Mouse (Mus musculus): ENCODE measurements around the gene Tecpr2. TPM values are rescaled to one million over a fixed set of nuclear protein-coding genes. Genes with fewer than 3 reads are reported as not detected.

Tecpr2 gene
- polyA plus RNA-seq, 1 experiment from 2014 or later: 1.7 TPM

DNA sequence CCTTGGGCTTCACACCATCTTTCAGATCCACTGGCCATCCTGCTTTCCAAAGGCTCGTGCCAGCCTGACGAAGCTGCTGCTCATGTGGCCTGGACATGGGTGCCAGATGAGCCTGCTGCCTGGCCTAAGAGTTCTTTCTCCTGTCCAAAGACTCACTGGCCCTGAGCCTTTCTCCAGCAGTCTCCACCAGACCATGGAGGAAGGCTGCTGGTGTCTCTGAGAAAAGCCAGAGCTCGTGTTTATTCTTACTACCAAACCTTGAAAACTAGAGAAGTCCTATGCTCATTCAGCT is 59.8 kb downstream of the Tecpr2 start:
- Histone ChIP-seq H3K27ac (peak overlapping the region; percentile 47; the same call in 1 of the 2 replicates), H3K9me3 (replicated peaks) (no peaks in the 10 kb centered on the region), H3K9ac (0 out of 2 replicates have a peak overlapping the region, but pooled peaks have one; percentile 29), H3K36me3 (peaks cover 37% of the 10 kb centered on the region), H3K4me3 (replicated peaks) (no peak overlapping the region), H3K4me2 (no peak overlapping the region), H3K4me1 (replicated peaks) (peaks cover 49% of the 10 kb centered on the region), H3K27me3 (no peaks in the 10 kb centered on the region)
- no peak for DNase-seq
- WGBS (ENCODE audit: insufficient replicate concordance): 82% methylated on average over 3 of the region's 3 CpGs
- ATAC-seq (ENCODE audit: low read depth): no peak

DNA sequence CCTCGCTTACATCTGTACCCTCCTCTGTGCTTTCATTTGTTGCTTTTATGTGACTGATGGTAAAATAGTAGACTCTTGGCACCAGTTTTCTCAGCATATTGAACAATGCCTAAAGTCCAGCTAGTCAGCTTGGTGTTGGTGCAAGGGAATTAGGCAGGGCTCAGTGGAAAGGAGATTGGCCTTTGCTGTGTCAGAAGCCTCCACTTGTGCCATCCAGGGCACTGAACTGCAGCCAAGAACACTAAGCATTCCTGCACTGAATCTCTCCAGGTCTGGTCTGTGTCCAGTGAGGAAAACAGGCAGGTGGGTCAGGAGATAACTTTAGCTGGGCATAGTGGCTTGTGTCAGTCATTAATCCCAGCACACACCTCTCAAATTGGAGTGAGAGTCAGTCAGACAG is 60.3 kb downstream of the Tecpr2 start:
- Histone ChIP-seq H3K4me2 (no peak overlapping the region), H3K4me1 (replicated peaks) (peaks cover 55% of the 10 kb centered on the region), H3K4me3 (replicated peaks) (no peak overlapping the region), H3K27ac (no peak overlapping the region; the same call in 1 of the 2 replicates), H3K9me3 (replicated peaks) (no peaks in the 10 kb centered on the region), H3K27me3 (no peaks in the 10 kb centered on the region), H3K36me3 (peaks cover 36% of the 10 kb centered on the region), H3K9ac (no peak overlapping the region)
- DNase-seq: no peak
- no peak for ATAC-seq (ENCODE audit: low read depth)
- WGBS (ENCODE audit: insufficient replicate concordance): 94% methylated on average over 1 of the region's 1 CpGs

DNA sequence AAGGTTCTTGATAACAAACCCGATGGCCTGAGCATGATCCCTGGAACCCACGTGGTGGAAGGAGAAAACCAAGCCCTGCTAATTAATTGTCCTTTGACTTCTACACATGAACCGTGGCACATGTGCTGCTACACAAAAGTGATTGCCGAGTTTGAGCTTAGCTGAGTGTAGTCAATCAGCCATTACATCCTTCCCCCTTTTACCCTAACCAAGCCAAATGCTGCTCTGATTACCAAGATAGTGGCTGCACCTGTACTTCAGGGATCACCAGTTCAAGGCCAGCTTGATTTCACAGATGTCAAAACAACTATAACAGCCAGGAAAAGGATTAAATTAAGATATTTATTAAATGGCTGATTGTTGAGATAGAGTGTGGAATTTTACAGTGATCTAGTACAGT is 61.1 kb downstream of the Tecpr2 start:
- Histone ChIP-seq H3K4me3 (replicated peaks) (no peak overlapping the region), H3K4me2 (no peak overlapping the region), H3K9me3 (replicated peaks) (no peaks in the 10 kb centered on the region), H3K9ac (no peak overlapping the region), H3K27me3 (no peaks in the 10 kb centered on the region), H3K4me1 (replicated peaks) (peaks cover 58% of the 10 kb centered on the region), H3K36me3 (peaks cover 35% of the 10 kb centered on the region), H3K27ac (no peak overlapping the region)
- no peak for DNase-seq
- WGBS (ENCODE audit: insufficient replicate concordance): 78% methylated on average over 4 of the region's 4 CpGs
- ATAC-seq (ENCODE audit: low read depth): no peak

DNA sequence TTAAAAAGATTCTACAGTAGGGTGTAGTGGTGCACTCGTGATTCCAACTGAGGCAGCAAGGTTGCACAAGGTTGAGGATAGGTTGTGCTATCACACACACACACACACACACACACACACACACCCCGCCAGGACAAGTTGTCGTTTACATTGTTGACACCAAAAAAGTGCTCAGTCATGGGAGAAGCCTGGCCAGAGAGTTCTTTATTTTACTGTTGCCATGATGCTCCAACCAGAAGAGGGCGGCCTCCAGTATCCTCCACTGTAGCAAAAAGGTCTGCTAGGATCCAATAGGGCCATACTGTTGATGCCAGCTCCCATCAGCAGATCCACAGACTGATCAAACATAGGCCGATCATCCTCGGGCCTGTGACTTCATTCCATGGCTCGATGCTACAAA is 62.2 kb downstream of the Tecpr2 start:
- 60% methylated on average over 7 of the region's 7 CpGs for WGBS (ENCODE audit: insufficient replicate concordance)
- H3K27ac ChIP-seq: peak overlapping the region; percentile 90
- H3K9ac ChIP-seq: peak overlapping the region; percentile 14; the same call in 1 of the 2 replicates
- H3K36me3 ChIP-seq: peaks cover 33% of the 10 kb centered on the region
- peak; percentile 51 for DNase-seq
- H3K4me1 ChIP-seq (replicated peaks): peaks cover 58% of the 10 kb centered on the region
- no peaks in the 10 kb centered on the region for H3K27me3 ChIP-seq
- peak; percentile 73 for ATAC-seq (ENCODE audit: low read depth)
- no peak overlapping the region for H3K4me2 ChIP-seq
- H3K4me3 ChIP-seq (replicated peaks): no peak overlapping the region
- no peaks in the 10 kb centered on the region for H3K9me3 ChIP-seq (replicated peaks)

DNA sequence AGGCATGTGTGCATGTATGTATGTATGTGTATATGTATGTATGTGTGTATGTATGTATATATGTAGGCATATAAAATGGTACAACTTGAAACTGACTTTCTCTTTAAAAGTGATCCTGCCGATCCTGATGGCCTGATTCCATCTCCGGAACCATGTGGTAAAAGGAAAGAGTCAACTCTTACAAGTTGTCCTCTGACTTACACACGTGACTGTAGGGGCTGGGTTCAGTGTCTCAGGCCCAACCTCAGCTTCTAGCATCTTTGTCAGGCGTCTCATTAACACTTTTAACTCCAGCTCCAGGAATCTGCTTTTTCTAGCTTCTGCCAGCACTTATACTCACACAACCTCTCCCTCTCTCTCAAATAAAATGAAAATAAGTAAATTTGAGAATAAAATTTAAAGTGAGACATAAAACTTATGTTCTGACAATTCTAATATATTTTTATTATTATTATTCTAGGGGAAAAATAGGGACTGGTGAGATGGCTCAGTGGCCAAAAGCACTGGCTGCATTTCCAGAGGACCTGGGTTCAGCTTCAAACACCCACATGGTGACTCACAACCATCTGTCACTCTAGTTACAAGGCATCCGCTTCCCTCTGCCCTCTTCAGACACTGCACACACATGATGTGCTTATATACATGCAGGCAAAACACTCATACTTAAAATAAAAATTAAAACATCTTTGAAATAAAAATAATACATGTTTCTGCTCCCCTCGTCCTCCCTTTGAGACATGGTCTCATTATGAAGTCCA is 63.7 kb downstream of the Tecpr2 start:
- H3K9ac ChIP-seq: peak overlapping the region; percentile 53; the same call in 1 of the 2 replicates
- WGBS (ENCODE audit: insufficient replicate concordance): 82% methylated on average over 6 of the region's 6 CpGs

DNA sequence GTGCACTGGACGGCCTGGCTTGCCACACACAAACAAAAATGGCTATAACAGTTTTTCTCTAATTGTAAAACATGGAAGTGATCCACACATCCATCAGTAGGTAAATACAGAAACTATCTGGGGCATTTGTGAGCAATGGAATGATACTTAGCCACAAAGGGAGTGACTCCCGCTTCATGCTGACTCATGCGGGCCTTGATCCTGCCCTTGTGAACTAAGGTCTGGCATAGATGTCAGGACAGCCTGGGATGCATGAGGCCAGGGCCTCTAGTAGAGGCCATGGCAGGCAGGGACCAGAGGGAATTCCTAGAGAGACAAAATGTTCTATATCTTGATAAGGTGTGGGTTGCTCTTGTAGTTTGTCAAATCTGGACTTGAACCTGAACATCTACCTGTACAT is 64.4 kb downstream of the Tecpr2 start:
- Histone ChIP-seq H3K9ac (peak overlapping the region; percentile 53), H3K27me3 (no peaks in the 10 kb centered on the region), H3K36me3 (peaks cover 24% of the 10 kb centered on the region), H3K9me3 (replicated peaks) (no peaks in the 10 kb centered on the region), H3K4me2 (peak overlapping the region; percentile 25), H3K27ac (peak overlapping the region; percentile 90), H3K4me3 (replicated peaks) (no peak overlapping the region), H3K4me1 (replicated peaks) (peaks cover 49% of the 10 kb centered on the region)
- ATAC-seq (ENCODE audit: low read depth) (peak; percentile 84), DNase-seq (no peak)
- WGBS (ENCODE audit: insufficient replicate concordance): 72% methylated on average over 3 of the region's 3 CpGs

More for the DNA sequence above, 63.7 kb downstream of the Tecpr2 start:
- ATAC-seq (ENCODE audit: low read depth) (no peak), DNase-seq (no peak)
- H3K4me2 ChIP-seq: no peak overlapping the region
- H3K4me3 ChIP-seq (replicated peaks): no peak overlapping the region
- H3K27me3 ChIP-seq: no peaks in the 10 kb centered on the region
- peaks cover 55% of the 10 kb centered on the region for H3K4me1 ChIP-seq (replicated peaks)
- peak overlapping the region; percentile 90 for H3K27ac ChIP-seq
- no peaks in the 10 kb centered on the region for H3K9me3 ChIP-seq (replicated peaks)
- peaks cover 28% of the 10 kb centered on the region for H3K36me3 ChIP-seq

DNA sequence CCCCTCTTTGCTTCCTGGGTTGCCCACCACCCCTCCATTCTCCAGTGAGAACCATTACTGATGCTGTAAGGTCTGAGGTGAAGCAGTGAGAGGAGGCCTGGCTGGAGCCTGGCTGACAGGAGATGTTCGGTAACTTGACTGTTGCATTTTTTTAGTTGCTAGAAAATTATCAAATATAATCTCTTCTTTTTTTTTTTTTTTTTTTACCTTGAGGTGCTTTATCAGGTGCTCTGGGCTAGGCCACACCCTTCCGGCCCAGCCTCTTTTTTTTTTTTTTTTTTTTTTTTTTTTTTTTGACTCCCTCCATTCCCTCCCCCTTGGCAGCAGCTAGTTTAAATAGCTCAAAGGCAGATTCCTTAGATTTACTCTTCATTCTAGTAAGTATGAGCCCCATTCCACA is 64.8 kb downstream of the Tecpr2 start:
- Histone ChIP-seq H3K9ac (peak overlapping the region; percentile 53), H3K36me3 (peaks cover 19% of the 10 kb centered on the region), H3K9me3 (replicated peaks) (no peaks in the 10 kb centered on the region), H3K4me2 (peak overlapping the region; percentile 25), H3K27ac (peak overlapping the region; percentile 90), H3K4me1 (replicated peaks) (peaks cover 45% of the 10 kb centered on the region), H3K4me3 (replicated peaks) (no peak overlapping the region), H3K27me3 (no peaks in the 10 kb centered on the region)
- DNase-seq (no peak), ATAC-seq (ENCODE audit: low read depth) (no peak)
- 42% methylated on average over 2 of the region's 2 CpGs for WGBS (ENCODE audit: insufficient replicate concordance)

DNA sequence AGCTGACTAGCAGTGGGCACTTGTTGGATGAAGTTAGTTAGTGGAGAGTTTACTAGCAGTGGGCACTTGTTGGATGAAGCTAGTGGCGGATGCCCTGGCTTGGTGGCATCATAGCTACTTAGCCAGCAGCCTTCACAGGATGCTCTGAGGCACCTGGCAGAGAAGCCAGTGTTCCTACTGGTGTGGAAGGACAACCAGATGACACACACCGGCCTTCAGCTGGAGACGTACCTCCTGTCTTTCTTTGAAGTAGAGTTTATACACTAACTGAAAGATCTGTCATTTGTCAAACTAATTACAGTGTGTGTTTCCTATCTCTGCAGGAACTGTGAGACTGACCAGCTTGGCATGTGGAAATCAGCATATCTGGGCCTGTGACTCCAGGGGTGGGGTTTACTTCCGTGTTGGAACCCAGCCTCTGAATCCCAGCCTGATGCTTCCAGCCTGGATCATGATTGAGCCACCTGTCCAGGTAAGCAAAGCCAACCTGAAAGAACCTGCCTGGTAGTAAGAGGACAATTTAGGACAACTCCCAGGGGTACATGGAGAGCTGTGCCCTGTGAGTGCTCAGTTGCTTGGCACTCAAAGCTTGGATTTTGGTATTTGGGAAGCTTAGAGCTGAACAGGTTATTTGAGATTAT is 65.4 kb downstream of the Tecpr2 start:
- Histone ChIP-seq H3K27ac (peak overlapping the region; percentile 90), H3K27me3 (no peaks in the 10 kb centered on the region), H3K36me3 (peaks cover 19% of the 10 kb centered on the region), H3K9me3 (replicated peaks) (no peaks in the 10 kb centered on the region), H3K9ac (peak overlapping the region; percentile 41; the same call in 1 of the 2 replicates), H3K4me2 (no peak overlapping the region), H3K4me1 (replicated peaks) (peaks cover 44% of the 10 kb centered on the region), H3K4me3 (replicated peaks) (no peak overlapping the region)
- no peak for DNase-seq
- ATAC-seq (ENCODE audit: low read depth): no peak
- WGBS (ENCODE audit: insufficient replicate concordance): 79% methylated on average over 4 of the region's 4 CpGs

DNA sequence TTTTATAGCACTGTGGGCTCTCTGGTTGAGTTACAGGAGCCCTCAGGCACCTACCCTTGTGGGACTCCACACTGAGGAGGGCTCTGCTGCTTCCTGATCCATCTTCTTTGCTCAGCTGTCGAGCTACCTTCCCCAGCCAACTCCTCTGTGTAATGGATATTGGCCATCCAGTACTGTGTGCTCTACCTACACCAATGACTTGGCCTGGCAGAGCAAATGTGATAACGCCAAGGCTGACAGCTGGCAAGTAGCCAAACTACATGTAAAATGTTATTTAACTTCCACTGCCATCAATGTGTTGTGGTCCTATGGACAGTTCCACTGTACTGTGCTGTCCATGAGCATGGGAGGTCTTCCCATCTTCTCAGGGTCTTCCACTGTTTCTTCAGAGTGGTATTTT is 72.9 kb downstream of the Tecpr2 start:
- no peak overlapping the region for H3K9ac ChIP-seq
- H3K9me3 ChIP-seq (replicated peaks): no peaks in the 10 kb centered on the region
- H3K27me3 ChIP-seq: no peaks in the 10 kb centered on the region
- 80% methylated on average over 2 of the region's 2 CpGs for WGBS (ENCODE audit: insufficient replicate concordance)
- peaks cover 21% of the 10 kb centered on the region for H3K4me1 ChIP-seq (replicated peaks)
- no peak for DNase-seq
- H3K4me3 ChIP-seq (replicated peaks): no peak overlapping the region
- H3K36me3 ChIP-seq: peaks cover 31% of the 10 kb centered on the region
- no peak overlapping the region for H3K27ac ChIP-seq
- no peak overlapping the region for H3K4me2 ChIP-seq
- ATAC-seq (ENCODE audit: low read depth): no peak

DNA sequence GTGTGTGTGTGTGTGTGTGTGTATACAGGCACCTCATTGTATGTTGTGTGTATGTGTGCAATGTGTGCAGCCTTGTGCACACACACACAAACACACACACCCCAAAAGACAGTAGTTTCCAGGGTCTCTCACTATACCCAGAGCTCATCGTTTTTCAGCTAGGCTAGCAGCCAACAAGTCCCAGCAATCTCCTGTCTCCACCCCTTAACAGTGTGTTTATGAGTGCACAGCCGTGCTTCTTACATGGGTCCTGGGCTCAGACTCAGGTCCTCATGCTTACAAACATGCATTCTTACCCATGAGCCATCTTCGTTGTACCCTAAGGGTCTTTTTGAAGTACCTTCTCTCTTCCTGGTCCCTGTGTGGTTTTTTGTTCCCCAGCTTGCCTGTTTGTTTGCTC is 76.4 kb downstream of the Tecpr2 start:
- H3K27ac ChIP-seq: peak overlapping the region; percentile 71
- ATAC-seq (ENCODE audit: low read depth) (0 out of 2 replicates have a peak, but pooled peaks have one; percentile 26), DNase-seq (no peak)
- peaks cover 49% of the 10 kb centered on the region for H3K36me3 ChIP-seq
- peaks cover 39% of the 10 kb centered on the region for H3K4me1 ChIP-seq (replicated peaks)
- H3K4me2 ChIP-seq: peak overlapping the region; percentile 20; the same call in 1 of the 2 replicates
- peak overlapping the region; percentile 62; the same call in 1 of the 2 replicates for H3K9ac ChIP-seq
- 42% methylated on average over 3 of the region's 3 CpGs for whole genome bisulfite sequencing (ENCODE audit: insufficient replicate concordance)
- no peaks in the 10 kb centered on the region for H3K27me3 ChIP-seq
- H3K4me3 ChIP-seq (replicated peaks): no peak overlapping the region
- no peaks in the 10 kb centered on the region for H3K9me3 ChIP-seq (replicated peaks)

DNA sequence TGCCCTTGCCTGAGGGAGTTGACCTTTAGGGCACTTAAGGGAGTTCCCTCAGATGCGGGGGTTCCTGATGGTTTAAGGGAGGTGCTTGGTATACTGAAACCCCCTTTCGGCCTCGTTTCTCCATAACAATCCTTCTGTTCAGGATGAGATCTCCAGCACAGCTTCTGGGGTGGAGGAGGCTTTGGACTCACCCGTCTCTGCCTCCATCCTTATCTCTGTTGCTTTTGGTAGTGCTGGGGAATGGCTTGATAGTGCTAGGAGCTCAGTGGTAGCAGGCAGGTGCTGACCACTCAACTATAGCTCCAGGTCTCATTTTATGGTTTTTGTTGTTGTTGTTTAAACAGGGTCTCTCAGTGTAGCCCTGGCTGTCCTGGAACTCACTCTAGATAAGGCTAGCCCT is 77.0 kb downstream of the Tecpr2 start:
- Histone ChIP-seq H3K9ac (peak overlapping the region; percentile 62), H3K4me1 (replicated peaks) (peaks cover 45% of the 10 kb centered on the region), H3K4me2 (peak overlapping the region; percentile 20), H3K27ac (peak overlapping the region; percentile 71), H3K4me3 (replicated peaks) (no peak overlapping the region), H3K36me3 (peaks cover 49% of the 10 kb centered on the region), H3K27me3 (no peaks in the 10 kb centered on the region), H3K9me3 (replicated peaks) (no peaks in the 10 kb centered on the region)
- DNase-seq (no peak), ATAC-seq (ENCODE audit: low read depth) (peak; percentile 86)
- 43% methylated on average over 4 of the region's 4 CpGs for WGBS (ENCODE audit: insufficient replicate concordance)
